Mouse (Mus musculus) bone marrow macrophage, adult 2 months (primary cell): Measurements from ENCODE around the gene Rnf2. TPM values are rescaled to one million over a fixed set of nuclear protein-coding genes. Genes with fewer than 3 reads are reported as not detected.
A peak's percentile ranks its signal among the peaks of the same experiment; 100 is the strongest.
"Not testable (repeated sequence)": the region's sequence is repeated elsewhere in the genome, so short reads cannot be mapped to it uniquely, and the experiment has no call there.

Experiments
- H3K27ac ChIP-seq: 2 replicates; pipeline ENCODE4 v1.5.1; 2012; ENCODE audit warnings: low read depth, low read length; ENCODE audit not compliant: insufficient read depth
- H3K4me1 ChIP-seq: 2 replicates; pipeline ENCODE4 v1.6.1; 2012; ENCODE audit warnings: low read length; ENCODE audit not compliant: control insufficient read depth, insufficient read depth
- H3K4me3 ChIP-seq: 2 replicates; pipeline ENCODE4 v1.5.1; 2012; ENCODE audit warnings: mild to moderate bottlenecking, low read length, moderate library complexity; ENCODE audit not compliant: insufficient read depth
- CTCF ChIP-seq: IDR thresholded peaks from 2 replicates; pipeline ENCODE4 v1.5.1; 2012; ENCODE audit warnings: low read depth, mild to moderate bottlenecking, low read length, moderate library complexity
- POLR2A ChIP-seq: IDR thresholded peaks from 2 replicates; pipeline ENCODE4 v1.6.1; 2012; ENCODE audit warnings: mild to moderate bottlenecking, low read depth, low read length, borderline replicate concordance
- polyA plus RNA-seq: library from polyadenylated mRNA; stranded (reverse); fragments of >200 nt; gene quantifications from 2 replicates; pipeline ENCODE4 v1.2.4, GENCODE M21; 2012; ENCODE audit not compliant: missing spikeins, insufficient read depth, insufficient read length

Rnf2 gene
- polyA plus RNA-seq, 1 experiment = 39.6 TPM

DNA sequence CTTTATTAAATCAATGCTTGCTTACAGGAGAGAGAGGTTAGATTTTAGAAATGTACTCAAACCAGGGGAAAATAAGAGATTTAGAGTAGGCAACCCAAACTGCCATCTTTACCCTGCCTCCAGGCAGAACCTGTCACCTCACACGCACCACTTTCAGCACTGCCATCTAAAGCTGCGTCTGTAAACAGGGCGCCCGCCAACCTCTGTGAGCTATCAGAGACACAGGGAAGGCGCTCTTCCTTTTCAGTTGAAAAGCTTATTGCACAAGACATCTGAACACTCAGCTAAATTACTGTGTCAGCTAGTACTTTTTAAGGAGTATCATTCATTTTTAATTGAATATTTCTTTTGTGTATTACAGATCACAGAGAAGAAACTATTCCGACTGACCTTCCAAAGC lies 10.9 kb downstream of the Rnf2 start:
- Histone ChIP-seq H3K4me1 (peaks cover 19% of the 10 kb centered on the region), H3K4me3 (no peak overlapping the region), H3K27ac (no peak overlapping the region)
- no peak for TF ChIP-seq CTCF
- TF ChIP-seq POLR2A = no peak

DNA sequence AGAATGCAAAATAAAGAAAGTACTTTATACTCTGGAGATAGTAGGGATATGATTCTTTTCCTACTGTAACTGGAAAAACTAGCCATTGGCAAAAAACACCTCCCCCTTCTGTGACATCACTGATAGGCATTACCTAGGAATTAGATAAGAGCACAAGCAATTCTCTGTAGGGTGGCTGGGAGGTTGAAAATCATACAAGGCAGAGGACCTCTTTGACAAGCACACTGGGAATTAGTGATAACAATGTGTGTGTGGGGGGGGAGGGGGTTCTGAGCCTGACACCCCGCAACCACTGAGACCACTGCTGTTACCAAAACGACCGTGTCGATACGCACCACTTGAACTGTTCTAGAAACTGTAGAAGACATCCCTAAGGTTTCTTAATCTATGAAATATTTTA lies 16.0 kb downstream of the Rnf2 start:
- peaks cover 4% of the 10 kb centered on the region for H3K4me1 ChIP-seq
- TF ChIP-seq CTCF (no peak), POLR2A (no peak)
- no peak overlapping the region for H3K4me3 ChIP-seq
- no peak overlapping the region for H3K27ac ChIP-seq

DNA sequence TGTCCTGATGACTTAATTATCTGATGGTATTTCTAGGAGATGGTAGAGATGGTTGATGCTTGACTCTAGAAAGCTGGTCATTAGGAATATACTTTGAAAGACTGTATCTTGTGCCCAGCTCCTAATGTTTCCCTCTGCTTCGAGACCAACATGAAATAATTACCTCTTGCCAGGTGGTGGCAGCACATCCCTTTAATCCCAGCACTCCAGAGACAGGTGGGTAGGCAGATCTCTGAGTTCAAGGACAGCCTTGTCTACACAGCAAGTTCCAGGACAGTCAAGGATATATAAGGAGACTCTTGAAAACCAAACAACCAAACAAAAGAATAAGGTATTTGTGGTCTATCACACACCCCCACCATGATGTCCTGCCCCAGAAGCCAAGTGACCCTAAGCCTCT lies 17.2 kb downstream of the Rnf2 start:
- Histone ChIP-seq H3K27ac (no peak overlapping the region), H3K4me1 (0 out of 2 replicates have a peak, but pooled peaks cover 3% of the 10 kb centered on the region), H3K4me3 (no peak overlapping the region)
- TF ChIP-seq CTCF = no peak

DNA sequence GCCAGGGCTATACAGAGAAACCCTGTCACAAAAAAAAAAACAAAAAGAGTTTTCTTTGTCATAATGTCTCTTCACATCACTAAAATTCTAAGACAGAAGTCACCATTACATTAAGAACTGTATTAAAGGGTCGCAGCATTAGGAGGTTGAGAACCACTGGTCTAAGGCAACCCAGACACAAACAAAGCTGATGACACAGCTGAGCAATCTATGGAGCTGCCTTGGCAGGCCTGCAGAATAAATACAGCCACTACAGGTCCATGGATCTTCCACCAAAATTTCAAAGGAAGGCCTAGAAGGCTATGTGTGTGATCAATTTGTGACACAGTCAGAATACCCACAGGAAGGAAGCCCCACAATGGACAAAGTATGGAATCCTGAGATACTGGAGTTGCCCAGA lies 18.3 kb downstream of the Rnf2 start:
- no peak overlapping the region for H3K27ac ChIP-seq
- H3K4me3 ChIP-seq = no peak overlapping the region
- 0 out of 2 replicates have a peak, but pooled peaks cover 3% of the 10 kb centered on the region for H3K4me1 ChIP-seq
- TF ChIP-seq POLR2A (no peak), CTCF (no peak)

DNA sequence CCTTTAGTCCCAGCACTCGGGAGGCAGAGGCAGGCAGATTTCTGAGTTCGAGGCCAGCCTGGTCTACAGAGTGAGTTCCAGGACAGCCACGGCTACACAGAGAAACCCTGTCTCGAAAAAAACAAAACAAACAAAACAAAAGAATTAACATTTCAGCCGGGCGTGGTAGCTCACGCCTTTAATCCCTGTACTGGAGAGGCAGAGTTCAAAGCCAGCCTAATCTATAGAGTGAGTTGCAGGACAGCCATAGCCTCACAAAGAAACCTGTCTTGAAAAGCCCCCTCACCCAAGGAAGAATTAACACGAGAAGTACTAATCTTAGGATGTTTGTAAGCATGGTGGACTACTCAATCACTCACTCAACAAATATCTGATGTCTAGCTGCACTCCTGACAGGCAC lies 28.4 kb downstream of the Rnf2 start:
- not testable (repeated sequence) for H3K4me3 ChIP-seq

DNA sequence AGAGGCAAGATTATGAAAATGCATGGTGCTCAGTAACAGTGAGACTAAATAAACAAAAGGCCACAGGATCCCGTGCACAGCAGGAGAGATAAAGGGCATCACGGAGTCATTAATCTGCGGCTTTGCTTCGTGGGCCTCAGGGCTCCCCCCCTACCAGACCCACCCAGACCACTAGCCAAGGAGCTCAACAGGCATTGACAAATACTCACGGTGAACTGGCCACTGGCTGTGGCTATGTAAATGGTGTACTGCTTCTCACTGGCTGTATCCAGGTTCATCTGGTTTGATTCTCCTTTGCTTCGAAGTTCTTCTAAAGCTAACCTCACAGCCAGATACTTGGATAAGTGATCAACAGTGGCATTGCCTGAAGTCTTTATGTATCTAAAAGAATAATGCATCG lies 29.3 kb downstream of the Rnf2 start:
- TF ChIP-seq CTCF = no peak
- TF ChIP-seq POLR2A = no peak
- Histone ChIP-seq H3K4me3 (no peak overlapping the region), H3K27ac (no peak overlapping the region), H3K4me1 (no peaks in the 10 kb centered on the region)

More for the DNA sequence above, 28.4 kb downstream of the Rnf2 start:
- not testable (repeated sequence) for H3K27ac ChIP-seq, H3K4me1 ChIP-seq

DNA sequence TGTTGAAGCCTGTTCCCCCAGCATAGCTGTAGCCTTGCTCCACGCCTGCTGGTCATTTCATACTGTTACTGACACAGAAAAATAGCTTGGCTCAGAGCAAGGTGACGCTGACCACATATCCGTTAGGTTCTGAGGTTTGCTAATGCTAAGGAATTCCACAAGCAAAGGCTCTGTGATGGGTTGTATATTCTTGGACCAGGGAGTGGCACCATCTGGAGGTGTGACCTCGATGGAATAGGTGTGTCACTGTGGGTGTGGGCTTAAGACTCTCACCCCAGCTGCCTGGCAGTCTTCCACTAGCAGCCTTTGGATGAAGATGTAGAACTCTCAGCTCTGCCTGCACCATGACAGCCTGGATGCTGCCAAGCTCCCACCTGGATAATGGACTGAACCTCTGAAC lies 34.2 kb downstream of the Rnf2 start:
- H3K4me1 ChIP-seq = no peaks in the 10 kb centered on the region
- H3K27ac ChIP-seq = no peak overlapping the region
- TF ChIP-seq POLR2A = no peak
- TF ChIP-seq CTCF = no peak
- H3K4me3 ChIP-seq = no peak overlapping the region

DNA sequence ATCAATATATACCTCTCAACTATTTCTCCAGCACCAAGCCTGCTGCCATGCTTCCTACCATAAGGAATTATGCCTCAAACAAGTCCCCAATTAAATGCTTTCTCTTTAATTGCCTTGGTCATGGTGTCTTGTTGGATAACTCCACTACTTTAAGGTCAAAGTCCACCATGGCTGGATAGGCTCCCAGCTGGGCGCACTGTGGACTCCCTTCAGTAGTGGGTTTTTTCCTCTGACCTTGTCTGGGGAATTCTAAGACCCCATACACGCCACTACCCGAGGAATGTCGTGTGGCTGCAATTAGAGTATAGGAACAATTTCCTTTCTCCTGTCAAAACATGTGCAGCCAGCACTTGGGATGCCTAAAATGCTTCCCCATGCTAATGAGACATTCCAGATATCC lies 35.8 kb downstream of the Rnf2 start:
- Histone ChIP-seq H3K27ac (no peak overlapping the region), H3K4me1 (no peaks in the 10 kb centered on the region), H3K4me3 (no peak overlapping the region)
- TF ChIP-seq POLR2A (no peak), CTCF (no peak)

DNA sequence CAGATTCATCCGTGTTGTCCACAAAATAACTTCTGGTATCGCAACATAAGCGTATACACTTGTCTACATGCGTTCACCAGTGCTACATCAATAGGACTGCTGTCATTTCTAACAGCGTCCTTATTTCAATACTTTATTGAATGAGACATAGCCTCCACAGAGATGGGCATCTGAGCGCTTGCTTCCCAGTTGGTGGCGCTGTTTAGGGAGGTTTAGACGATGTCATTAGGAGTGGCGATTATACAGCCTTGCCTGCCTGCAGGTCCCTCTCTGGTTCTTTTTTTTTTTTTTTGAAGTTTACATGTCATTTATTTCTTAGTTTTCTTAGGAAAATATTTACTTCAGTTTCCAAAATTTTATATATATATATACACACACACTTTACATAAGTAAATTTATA lies 39.5 kb downstream of the Rnf2 start:
- Histone ChIP-seq H3K4me1 (peaks cover 9% of the 10 kb centered on the region), H3K4me3 (no peak overlapping the region), H3K27ac (no peak overlapping the region)
- TF ChIP-seq CTCF = no peak
- no peak for TF ChIP-seq POLR2A

DNA sequence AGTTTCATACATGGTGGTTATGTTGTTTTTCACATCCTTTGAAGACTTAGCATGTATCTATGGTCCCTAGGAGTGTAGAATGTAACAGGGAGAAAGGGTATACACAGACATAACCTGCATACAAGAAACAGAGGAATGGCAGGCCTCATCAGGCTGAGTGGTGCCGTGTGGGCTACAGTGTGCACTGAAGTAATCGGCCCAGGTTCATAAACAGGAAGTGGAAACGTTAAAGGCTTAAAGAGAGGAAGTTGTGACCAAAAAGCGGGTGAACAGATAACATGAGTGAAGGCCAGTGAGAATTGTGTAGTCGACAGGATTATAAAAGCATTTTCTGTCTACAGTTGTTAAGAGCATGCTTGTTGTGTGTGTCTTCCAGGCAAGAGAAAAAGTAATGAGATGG lies 43.7 kb downstream of the Rnf2 start:
- Histone ChIP-seq H3K4me1 (peaks cover 9% of the 10 kb centered on the region), H3K4me3 (no peak overlapping the region), H3K27ac (0 out of 2 replicates have a peak overlapping the region, but pooled peaks have one; percentile 5)
- TF ChIP-seq CTCF (no peak), POLR2A (no peak)

DNA sequence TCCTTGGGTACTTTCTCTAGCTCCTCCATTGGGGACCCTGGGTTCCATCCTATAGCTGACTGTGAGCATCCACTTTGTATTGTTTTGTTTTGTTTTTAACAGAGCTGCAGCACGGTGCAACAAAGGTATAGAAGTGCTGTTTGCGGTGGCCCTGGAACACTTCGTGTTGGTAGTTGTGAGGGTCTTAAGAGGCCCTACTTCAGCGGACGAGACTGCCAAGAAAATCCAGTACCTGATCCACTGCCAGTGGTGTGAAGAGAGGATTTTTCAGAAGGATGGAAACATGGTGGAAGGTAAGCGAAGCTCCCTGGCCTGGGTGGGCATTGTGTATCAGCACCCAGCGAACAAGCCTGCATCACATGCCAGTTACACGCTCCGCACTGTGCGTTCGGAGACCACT lies 48.8 kb downstream of the Rnf2 start:
- Histone ChIP-seq H3K4me3 (no peak overlapping the region), H3K4me1 (peaks cover 4% of the 10 kb centered on the region; the same call in 1 of the 2 replicates), H3K27ac (no peak overlapping the region)
- TF ChIP-seq POLR2A (no peak), CTCF (no peak)
